Mouse (Mus musculus): ENCODE measurements around the gene Myh6.
"Not testable (repeated sequence)": the region's sequence is repeated elsewhere in the genome, so short reads cannot be mapped to it uniquely, and the experiment has no call there.

The Myh6 gene

GRCm38 (mm10) chr14:54958503-54958902 is 8.2 kb downstream of the Myh6 start:
- no peak for DNase-seq (ENCODE audit: low spot score in 2 of 2)

GRCm38 (mm10) chr14:54956533-54956932 is 10.2 kb downstream of the Myh6 start:
- DNase-seq (ENCODE audit: low spot score in 2 of 2) = no peak

GRCm38 (mm10) chr14:54955481-54955880 is 11.2 kb downstream of the Myh6 start:
- DNase-seq (ENCODE audit: low spot score in 2 of 2) = no peak

GRCm38 (mm10) chr14:54954474-54954873 is 12.3 kb downstream of the Myh6 start:
- no peak for DNase-seq (ENCODE audit: low spot score in 2 of 2)

- DNase-seq (ENCODE audit: low spot score in 2 of 2) = no peak
Measured at GRCm38 (mm10) chr14:54953664-54954206, 13.0 kb downstream of the Myh6 start.

- DNase-seq (ENCODE audit: low spot score in 2 of 2) = no peak
Measured at GRCm38 (mm10) chr14:54951587-54951986, 15.1 kb downstream of the Myh6 start.

- DNase-seq (ENCODE audit: low spot score in 2 of 2) = no peak
Measured at GRCm38 (mm10) chr14:54950493-54950892, 16.2 kb downstream of the Myh6 start.

- no peak for DNase-seq (ENCODE audit: low spot score in 2 of 2)
Measured at GRCm38 (mm10) chr14:54948781-54949180, 17.9 kb downstream of the Myh6 start.

GRCm38 (mm10) chr14:54947008-54947407 is 19.7 kb downstream of the Myh6 start:
- not testable (repeated sequence) for DNase-seq (ENCODE audit: low spot score in 2 of 2)

- no peak for DNase-seq (ENCODE audit: low spot score in 2 of 2)
Measured at GRCm38 (mm10) chr14:54945975-54946704, 20.6 kb downstream of the Myh6 start.

GRCm38 (mm10) chr14:54944939-54945338 is 21.8 kb downstream of the Myh6 start:
- DNase-seq (ENCODE audit: low spot score in 2 of 2) = no peak

- DNase-seq (ENCODE audit: low spot score in 2 of 2) = no peak
Measured at GRCm38 (mm10) chr14:54943971-54944370, 22.8 kb downstream of the Myh6 start.

- DNase-seq (ENCODE audit: low spot score in 2 of 2) = no peak
Measured at GRCm38 (mm10) chr14:54942479-54942878, 24.2 kb downstream of the Myh6 start.

- DNase-seq (ENCODE audit: low spot score in 2 of 2) = no peak
Measured at GRCm38 (mm10) chr14:54941024-54941978, 25.4 kb downstream of the Myh6 start.

- DNase-seq (ENCODE audit: low spot score in 2 of 2) = no peak
Measured at GRCm38 (mm10) chr14:54940176-54940530, 26.6 kb downstream of the Myh6 start.

GRCm38 (mm10) chr14:54939434-54940175 is 27.1 kb downstream of the Myh6 start:
- DNase-seq (ENCODE audit: low spot score in 2 of 2) = peak in 1 of 2 experiments; percentile 63

GRCm38 (mm10) chr14:54938431-54939219 is 28.1 kb downstream of the Myh6 start:
- no peak for DNase-seq (ENCODE audit: low spot score in 2 of 2)

- DNase-seq (ENCODE audit: low spot score in 2 of 2) = no peak
Measured at GRCm38 (mm10) chr14:54937361-54938182, 29.2 kb downstream of the Myh6 start.

- no peak for DNase-seq (ENCODE audit: low spot score in 2 of 2)
Measured at GRCm38 (mm10) chr14:54936831-54937160, 29.9 kb downstream of the Myh6 start.
